Mouse (Mus musculus): ENCODE data around the gene Gm11213.

DNA sequence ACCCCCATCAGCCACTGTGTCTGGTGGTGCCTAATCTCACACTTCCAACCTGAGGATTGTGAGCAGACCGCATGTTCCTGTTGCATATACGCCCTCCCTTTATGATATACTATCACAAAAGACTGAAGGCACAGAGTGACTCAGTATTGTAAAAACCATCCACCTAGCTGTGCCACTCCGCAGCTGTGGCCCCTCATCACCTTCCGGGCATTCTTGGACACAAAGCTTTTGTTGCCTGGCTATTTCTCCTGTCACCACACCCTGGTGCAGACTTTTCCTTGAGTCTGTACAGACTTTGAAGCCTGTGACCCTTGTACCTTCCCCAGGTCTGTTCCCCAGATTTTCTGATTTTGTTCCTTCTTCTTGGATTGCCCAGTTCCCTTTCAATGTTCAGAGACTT is 9.1 kb downstream of the Gm11213 start:
- TF ChIP-seq CTCF (IDR thresholded peaks at IDR 0.05; ENCODE audit: control insufficient read depth, insufficient read depth, insufficient replicate concordance, low read depth, low read length), result no peak
- no peak for TF ChIP-seq POLR2A (IDR thresholded peaks at IDR 0.05; ENCODE audit: control insufficient read depth, low read depth, low read length)
